Mouse (Mus musculus) kidney, postnatal 4 days (tissue): Measurements from ENCODE around the gene Bag6.

Experiments used
- DNase-seq, 2 experiments: peaks; one replicate each; pipeline ENCODE4 v3.0.0; 2021; ENCODE audit warnings: mixed read lengths in 2 of 2

Gene Bag6

DNA sequence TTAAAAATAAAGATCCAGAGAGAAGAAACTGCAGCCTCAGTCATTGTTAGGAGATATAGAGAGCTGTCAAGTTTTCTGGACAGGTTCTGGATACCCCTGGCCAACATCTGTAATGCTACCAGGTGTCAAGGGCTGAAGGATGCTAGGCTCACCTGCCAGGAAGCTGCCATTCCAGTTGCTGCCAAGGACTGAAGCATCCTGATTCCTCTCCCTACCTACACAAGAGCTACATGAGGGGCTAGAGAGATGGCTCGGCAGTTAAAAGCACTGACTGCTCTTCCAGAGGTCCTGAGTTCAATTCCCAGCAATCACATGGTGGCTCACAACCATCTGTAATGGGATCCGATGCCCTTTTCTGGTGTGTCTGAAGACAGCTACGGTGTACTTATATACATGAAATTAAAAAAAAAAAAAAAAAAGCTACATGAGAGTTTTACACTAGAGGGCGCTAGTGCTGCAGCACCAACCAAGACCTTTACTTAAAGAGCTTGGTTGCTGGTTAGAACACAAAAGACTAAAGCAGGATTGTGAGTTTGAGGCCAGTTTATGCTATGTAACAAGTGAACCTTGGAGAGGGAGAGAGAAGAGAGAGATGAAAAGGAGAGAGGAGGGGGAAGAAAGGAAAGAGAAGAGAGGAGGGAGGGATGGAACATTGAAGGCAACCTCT, 33.7 kb downstream of the Bag6 start:
- DNase-seq, result peak in 1 of 2 experiments; percentile 58

DNA sequence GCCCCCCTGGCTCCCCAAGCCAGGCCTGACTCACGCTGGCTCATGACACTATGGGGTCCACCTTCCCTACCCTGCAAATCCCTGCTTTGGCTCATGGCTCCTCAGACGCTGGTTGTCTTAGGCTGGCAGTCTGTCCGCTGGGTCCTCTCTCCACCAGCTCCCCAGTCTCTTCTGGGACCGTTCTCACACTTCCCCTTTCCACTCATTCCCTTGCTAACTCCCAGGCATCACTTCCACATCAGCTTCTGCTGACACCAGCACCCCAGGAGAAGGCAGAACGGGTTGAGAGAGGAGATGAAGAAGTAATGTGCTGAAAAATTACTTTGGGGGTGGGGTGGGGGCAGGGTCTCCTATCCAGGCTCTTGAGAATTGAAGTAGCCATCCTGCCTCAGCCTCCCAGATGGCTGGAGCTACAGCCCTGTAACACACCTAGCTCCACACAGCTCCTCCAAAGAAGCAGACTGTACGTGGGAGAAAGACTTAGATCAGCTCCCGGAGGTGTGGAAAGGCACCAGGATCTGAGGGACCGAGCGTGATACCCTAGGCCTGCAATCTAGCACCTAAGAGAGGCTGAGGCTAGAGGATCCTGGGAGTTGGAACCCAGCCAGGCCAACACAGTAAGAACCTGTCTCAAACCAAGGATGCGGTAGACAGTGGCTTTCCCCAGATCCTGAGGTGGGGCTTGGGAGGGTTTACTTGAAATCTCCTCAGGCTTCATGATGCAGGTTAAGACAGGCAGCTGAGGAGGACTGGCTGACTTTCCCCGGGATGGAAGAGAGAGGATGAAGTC, 37.7 kb downstream of the Bag6 start:
- no peak for DNase-seq

- no peak for DNase-seq
These were observed 38.4 kb downstream of the Bag6 start for GRCm38 (mm10) chr17:35173329-35173728.

DNA sequence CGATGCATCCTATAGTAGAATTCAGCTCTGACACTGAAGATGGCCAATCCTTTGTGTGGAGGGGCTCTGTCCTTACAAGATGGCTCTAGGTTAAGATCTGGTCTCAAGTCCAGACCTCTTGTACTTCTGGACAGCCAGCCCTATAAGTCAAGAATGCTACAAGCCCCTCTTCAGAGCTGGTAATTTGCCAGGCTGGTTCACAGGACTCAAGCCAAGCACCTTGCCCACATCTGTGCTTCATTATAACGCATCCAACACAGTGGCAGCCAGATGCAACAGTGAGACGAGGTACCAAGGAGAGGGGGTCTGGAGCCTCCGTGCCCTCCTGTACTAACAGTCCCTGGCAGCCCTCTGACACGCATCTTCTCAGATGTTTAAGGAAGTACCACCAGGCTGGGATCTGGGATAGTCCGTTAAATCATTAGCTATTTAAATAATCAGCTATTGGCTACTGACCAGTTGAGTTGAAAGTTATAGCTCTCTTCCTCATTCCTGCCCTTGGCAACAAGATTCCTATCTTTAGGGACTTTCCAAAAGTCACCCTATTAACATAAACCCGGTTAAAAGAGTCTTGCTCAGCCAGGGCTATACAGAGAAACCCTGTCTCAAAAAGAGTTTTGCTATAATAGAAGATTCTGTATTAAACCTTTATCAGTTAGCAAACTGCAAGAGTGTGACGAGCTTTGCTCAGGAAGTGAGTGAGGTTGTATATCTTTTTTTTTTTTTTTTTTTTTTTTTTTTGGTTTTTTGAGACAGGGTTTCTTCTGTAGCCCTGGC, 39.4 kb downstream of the Bag6 start:
- DNase-seq, result no peak

DNA sequence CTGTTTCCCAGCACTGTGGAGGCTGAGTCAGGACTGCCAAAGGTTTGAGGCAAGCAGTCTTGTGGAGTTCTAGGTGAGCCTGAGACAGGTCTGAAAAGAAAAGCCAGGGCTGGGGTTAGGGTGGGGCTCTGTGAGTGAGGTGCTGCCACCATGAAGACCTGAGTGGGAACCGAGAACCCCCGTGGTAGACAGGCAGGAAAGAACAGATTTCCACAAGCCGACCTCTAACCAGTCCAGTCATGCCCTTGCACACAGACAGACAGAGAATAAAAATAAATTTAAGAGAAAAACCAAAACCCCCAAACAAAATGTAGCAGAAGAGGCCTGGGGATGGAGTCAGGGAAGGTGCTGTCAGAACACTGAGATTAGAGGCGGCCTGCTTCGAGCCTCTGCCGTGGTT, 40.4 kb downstream of the Bag6 start:
- no peak for DNase-seq

DNA sequence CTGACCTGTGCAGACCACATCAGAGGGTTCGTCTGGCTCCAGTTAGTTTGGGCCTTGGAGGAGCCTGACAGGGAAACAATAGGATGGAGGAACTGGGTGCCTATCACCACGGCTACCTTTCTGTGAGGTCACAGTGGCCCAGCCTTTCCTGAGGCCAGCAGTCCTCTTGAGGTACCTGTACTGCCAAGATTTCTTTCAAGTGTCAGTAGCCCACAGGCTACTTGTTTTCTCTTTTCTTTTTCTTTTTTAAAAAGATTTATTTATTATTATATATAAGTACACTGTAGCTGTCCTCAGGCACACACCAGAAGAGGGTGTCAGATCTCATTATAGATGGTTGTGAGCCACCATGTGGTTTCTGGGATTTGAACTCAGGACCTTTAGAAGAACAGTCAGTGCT, 41.0 kb downstream of the Bag6 start, which contains the start of gene Aif1:
Aif1 (minus strand) TSS at position 101 of the 400 bp plus-strand sequence.
- DNase-seq, result no peak

DNA sequence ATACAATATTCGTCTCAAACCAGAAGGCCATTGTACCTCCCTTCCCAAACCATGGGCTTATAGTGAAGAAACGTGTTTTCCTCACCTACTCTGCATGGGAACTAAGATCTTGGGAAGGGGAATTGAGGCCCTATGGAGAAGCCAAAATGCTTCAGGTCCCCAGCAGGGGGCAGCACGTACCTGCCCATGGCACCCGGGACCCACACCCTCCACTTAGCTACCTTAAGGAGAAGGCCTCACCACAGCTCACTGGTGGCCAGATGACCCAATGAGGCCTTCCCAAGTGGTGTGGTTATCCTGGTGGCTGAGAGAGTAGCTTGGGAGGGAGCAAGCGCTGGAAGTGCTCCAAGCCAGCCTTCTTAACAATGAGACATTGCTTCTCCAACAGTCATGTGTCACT, 43.5 kb downstream of the Bag6 start:
- peak; percentile 86 to 88 for DNase-seq

- DNase-seq, result no peak
These were observed 45.1 kb downstream of the Bag6 start for GRCm38 (mm10) chr17:35180093-35180492.

DNA sequence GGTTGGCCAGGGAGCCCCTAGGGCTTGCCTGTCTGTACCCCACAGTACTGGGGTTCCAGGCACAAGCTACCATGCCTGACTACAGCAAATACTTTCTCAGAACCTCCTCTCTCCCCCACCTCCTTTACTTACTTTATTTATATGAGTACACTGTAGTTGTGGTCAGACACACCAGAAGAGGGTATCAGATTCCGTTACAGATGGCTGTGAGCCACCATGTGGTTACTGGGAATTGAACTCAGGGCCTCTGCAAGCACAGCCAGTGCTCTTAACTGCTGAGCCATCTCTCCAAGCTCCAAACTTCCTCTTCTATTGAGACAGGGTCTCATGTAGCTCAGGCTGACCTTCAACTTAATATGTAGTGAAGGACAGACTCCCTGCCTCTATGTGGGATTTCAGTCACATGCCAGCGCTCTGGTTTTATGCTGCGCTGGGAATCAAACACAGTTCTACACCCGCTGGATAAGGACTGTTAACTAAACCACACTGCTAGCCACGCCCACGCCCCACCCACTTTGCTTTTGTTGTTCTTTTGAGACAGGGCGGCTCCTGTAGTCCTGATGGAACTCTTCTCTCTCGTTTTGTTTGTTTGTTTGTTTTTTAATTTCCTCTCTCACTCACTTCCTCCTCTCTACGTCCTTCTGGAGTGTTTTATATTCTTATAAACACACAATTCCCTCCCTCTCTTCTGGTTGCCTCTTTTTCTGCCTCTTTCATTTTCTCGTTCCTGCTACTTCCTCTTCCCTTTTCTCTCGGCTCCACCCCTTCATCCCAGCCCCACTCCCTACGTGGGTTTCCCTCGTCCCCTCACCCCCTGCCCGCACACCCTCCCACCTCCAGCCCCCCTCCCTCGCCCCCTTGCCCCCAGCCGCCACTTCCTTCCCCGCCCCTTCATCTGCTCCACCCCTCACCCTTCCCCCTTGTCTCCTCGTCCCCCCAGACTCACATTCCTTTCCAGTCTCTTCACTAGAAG, 50.9 kb downstream of the Bag6 start:
- peak; percentile 87 to 90 for DNase-seq

- peak; percentile 47 to 55 for DNase-seq
These were observed 51.7 kb downstream of the Bag6 start for GRCm38 (mm10) chr17:35186681-35187080.

DNA sequence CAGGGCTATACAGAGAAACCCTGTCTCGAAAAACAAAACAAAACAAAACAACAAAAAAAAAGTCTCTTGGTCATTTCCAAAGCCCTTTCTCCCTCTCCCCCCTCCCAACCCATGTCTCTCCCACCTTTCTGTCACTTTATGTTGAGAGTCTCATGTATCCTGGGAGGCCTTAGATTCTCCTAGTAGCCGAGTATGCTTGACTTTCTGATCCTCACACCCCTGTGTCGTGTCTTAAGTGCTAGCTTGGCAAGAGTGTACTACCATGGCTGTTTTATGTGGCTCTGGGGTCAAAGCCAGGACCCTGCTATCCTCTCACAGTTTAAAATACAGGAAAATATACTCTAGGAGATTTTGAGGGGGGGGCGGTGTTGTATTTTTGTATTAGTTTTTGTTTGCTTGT, 52.4 kb downstream of the Bag6 start:
- DNase-seq, result no peak

GRCm38 (mm10) chr17:35187959-35188610, 53.1 kb downstream of the Bag6 start, which contains the start of gene Lst1:
Gene Lst1, minus strand, starts transcription at chr17:35188439.
- DNase-seq, result no peak

DNA sequence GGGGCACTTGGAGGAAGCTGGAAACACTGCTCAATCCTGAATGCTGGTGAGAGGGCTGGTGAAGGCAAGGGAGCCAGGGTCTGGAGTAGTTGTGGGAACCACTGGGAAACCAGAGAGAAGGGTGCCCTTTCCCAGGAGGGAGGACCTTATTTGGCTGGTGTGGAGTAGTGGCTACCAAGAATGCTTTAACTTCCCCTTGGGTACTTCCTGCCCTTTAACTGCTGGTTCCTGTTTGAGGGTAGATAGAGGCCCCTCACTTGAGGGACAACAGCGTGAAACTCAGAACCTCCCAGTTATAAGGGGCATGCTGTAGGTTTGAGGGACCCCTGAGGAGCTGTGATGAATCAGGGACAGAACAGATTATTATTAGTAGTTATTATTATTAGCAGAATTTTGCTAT, 54.2 kb downstream of the Bag6 start:
- no peak for DNase-seq

- DNase-seq, result no peak
These were observed 55.1 kb downstream of the Bag6 start for GRCm38 (mm10) chr17:35190096-35190495.

DNA sequence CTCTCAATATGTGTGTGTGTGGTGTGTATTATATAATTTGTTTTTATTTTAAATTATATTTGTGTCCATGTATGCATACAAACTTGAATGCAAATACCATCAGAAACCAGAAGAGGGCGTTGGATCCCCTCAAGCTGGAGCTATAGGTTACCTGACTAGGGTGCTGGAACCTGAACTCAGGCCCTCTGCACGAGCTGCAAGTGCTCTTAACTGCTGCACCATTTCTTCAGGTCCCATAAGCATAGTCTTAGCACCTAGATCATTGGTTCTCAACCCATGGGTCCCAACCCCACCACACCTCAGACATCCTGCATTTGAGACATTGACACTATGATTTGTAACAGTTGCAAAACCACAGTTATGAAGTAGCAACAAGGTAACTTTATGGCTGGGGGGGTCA, 56.7 kb downstream of the Bag6 start:
- DNase-seq, result no peak

DNA sequence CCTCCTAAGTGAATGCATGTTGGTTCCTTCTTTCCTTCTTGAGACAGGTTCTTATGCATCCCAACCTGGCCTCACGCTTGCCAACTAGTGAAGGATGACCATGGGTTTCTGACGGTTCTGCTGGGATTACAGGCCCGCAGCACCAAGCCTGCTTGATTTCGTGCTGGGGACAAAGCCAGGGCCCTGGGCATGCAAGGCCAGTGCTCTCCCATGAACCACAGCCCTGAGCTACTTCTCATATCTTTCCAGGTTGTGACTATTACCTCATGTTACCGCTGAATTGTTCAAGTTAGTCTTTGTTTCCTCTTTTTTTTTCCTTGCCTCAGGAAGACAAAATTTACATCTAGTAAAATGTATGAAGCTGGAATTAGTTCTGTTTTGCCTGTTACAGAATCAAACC, 57.9 kb downstream of the Bag6 start:
- DNase-seq, result no peak

- DNase-seq, result peak in 1 of 2 experiments; percentile 26
These were observed 59.2 kb downstream of the Bag6 start, which contains the start of gene Ltb for GRCm38 (mm10) chr17:35193881-35194843. Gene Ltb, plus strand, starts transcription at chr17:35194439.

DNA sequence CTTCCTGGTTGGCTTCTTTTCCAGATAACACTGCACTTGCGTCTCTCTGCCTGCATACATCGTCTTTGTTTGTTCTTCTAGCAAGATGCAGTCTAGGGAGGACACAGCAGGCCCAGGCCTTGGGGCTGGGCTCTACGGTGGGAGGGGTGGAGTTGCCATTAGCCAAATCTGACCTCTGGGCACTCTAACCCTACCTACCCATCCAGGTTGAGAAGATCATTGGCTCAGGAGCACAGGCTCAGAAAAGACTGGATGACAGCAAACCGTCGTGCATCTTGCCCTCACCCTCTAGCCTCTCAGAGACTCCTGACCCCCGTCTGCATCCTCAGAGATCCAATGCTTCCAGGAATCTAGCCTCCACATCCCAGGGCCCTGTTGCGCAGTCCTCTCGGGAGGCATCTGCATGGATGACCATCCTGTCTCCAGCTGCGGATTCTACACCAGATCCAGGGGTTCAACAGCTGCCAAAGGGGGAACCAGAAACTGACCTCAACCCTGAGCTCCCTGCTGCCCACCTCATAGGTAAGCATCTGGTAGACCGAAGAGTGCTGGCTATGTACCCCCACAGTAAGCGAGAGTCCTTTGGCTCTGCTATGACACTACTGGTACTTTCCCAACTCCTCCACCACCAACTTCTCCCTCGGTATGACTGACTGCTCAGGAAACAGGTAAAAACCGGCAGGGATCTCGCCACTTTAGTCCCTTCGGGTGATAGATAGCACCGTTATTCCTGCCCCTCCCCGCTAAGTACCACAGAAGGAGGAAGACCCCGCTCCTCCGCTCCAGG, 60.1 kb downstream of the Bag6 start:
- no peak for DNase-seq

DNA sequence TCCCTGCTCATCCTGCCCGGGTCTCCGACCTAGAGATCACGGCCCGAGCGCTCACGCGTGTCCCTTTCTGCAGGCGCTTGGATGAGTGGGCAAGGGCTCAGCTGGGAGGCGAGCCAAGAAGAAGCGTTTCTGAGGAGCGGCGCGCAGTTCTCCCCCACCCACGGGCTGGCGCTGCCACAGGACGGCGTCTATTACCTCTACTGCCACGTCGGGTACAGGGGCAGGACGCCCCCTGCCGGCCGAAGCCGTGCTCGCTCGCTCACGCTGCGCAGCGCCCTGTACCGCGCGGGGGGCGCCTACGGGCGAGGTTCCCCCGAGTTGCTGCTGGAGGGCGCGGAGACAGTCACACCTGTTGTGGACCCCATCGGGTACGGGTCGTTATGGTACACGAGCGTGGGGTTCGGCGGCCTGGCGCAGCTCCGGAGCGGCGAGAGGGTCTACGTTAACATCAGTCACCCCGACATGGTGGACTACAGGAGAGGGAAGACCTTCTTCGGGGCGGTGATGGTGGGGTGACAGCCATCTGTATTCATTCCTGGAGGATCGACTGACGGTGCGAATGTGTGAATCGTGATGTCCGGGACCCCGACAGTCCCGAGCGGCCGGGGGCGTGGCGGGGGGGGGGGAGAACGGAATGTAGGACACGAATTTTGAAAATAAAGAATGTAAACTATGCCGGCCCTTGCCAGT, 60.8 kb downstream of the Bag6 start:
- DNase-seq, result peak; percentile 87 to 91
